Mouse (Mus musculus) Patski (cell line): ENCODE data around the gene Ncoa4. TPM values are rescaled to one million over a fixed set of nuclear protein-coding genes. Genes with fewer than 3 reads are reported as not detected.
"Not testable (repeated sequence)": the region's sequence is repeated elsewhere in the genome, so short reads cannot be mapped to it uniquely, and the experiment has no call there.

Experiments used
- ATAC-seq: fragments of 100-300 bp; one replicate; pipeline ENCODE4 v1.8.0; 2021
- CTCF ChIA-PET: fragments of 350-600 bp; sonication (Branson Sonifier 250); formaldehyde crosslinking; loops from one replicate; lab custom pipeline; 2022; ENCODE audit warnings: inconsistent platforms; lab: Charles Lee
- POLR2A ChIA-PET: fragments of 350-600 bp; sonication (Branson Sonifier 250); formaldehyde crosslinking; loops from one replicate; lab custom pipeline; 2022; ENCODE audit warnings: antibody characterized with exemption, inconsistent platforms; lab: Charles Lee
- DNase-seq: peaks from one replicate; pipeline ENCODE4 v3.0.0-alpha.2; 2011; ENCODE audit warnings: low read depth, low spot score
- H3K27me3 ChIP-seq: fragments of 371-371 bp; one replicate; pipeline ENCODE4 v1.5.1; 2021
- CTCF ChIP-seq: fragments of 100-300 bp; IDR thresholded peaks from one replicate; pipeline ENCODE4 v1.5.1; 2021
- in situ Hi-C: fragments of 300-500 bp; cut with MboI; formaldehyde crosslinking; loops from 3 replicates; pipeline ENCODE4 v1.11.1; 2018; ENCODE audit warnings: low pct_unique_long_range_greater_than_20kb, mixed read lengths
- polyA plus RNA-seq: library from polyadenylated mRNA; unstranded; gene quantifications from one replicate; pipeline ENCODE4 v1.2.3, GENCODE M21; 2021

The Ncoa4 gene
- polyA plus RNA-seq, 1 experiment from 2014 or later, result 65.0 TPM

- ChIA-PET CTCF (interaction anchor here (0.8 to 2.6 kb wide), 13 partner anchors 9 to 107 kb away, joined by 3 to 9 read pairs (median 5); partner anchors contain the start of genes Dph3 and Oxnad1), POLR2A (interaction anchor here (1.3 kb wide), 1 partner anchor 29 kb away, joined by 4 read pairs; no protein-coding TSS in a partner anchor)
- in situ Hi-C loops, result no loop called here
- no peaks in the 10 kb centered on the region for H3K27me3 ChIP-seq
- TF ChIP-seq CTCF, result no peak
- ATAC-seq, result no peak
- peak; percentile 7 for DNase-seq
These were observed 32.8 kb downstream of the Ncoa4 start for GRCm38 (mm10) chr14:32192437-32192836.

DNA sequence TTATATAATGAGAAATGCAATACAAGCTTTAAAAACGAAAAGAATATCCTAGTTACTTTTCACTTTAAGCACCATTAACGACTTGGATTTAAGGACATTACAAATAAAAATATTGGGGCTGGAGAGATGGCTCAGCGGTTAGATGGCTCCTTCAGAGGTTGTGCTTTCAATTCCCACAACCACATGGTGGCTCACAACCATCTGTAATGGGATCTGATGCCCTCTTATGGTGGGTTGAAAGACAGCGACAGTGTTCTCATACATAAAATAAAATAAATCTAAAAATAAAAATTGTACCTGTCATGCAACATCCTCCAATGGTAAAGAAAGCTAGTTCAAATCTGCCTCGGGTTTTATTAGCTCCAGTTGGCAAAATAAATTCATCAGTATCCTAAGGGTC, 33.9 kb downstream of the Ncoa4 start:
- ChIA-PET CTCF (interaction anchor here (0.8 to 2.4 kb wide), 10 partner anchors 10 to 62 kb away, joined by 3 to 9 read pairs (median 4); no protein-coding TSS in a partner anchor), POLR2A (interaction anchor here (0.6 to 1.3 kb wide), 3 partner anchors 23 to 793 kb away, joined by 4 read pairs; no protein-coding TSS in a partner anchor)

DNA sequence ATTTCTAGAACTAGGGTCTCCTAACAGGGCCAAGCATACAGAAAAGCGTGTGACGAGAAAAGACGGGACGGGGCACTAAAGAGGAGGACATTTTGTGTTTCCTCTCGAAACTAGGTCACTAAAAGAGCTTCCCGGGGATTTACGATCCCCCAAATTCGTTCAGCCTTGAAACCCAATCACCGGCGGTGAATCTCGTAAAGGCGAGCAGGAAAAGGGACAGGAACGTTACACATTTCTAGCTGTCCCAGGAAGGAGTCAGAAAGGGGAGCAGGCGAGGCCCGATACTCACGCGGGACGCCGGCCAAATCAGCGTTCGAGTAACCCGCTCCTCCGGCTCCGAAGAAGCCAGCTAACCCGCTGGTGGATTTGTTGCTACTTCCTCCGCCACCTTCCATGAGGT, 41.7 kb downstream of the Ncoa4 start:
- ATAC-seq, result peak; percentile 29
- peak; percentile 6 for DNase-seq
- H3K27me3 ChIP-seq, result no peaks in the 10 kb centered on the region
- ChIA-PET POLR2A (no interaction called here), CTCF (no interaction called here)
- no peak for TF ChIP-seq CTCF
- in situ Hi-C loops, result no loop called here

More for the DNA sequence above, 33.9 kb downstream of the Ncoa4 start:
- H3K27me3 ChIP-seq, in situ Hi-C loops, ATAC-seq, DNase-seq: not testable (repeated sequence)

GRCm38 (mm10) chr14:32201791-32202451, 42.3 kb downstream of the Ncoa4 start, which contains the start of the genes Timm23 and Parg:
TSS of gene Timm23 (minus strand) at chr14:32201898.
TSS of gene Parg (plus strand) at chr14:32201949.
- POLR2A ChIA-PET, result no interaction called here

DNA sequence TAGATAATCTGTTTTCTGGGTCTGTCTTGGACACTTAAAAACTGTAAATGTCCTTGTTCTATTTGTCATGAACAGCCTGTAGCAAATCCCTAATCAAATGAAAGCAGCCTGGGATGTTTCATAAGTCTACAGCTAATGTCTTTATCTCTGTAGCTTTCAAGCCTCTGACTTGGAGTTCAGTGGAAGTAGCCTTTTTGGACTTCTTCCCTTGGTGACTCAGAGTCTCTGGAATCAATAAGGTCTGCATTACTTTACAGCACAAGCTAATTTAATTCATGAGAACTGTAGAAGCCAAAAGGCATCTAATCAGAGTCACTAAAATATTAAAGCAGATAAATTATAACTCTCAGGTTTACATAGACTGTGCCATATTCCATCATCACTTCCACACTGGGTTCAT, 66.9 kb downstream of the Ncoa4 start:
- TF ChIP-seq CTCF, result no peak
- in situ Hi-C loops, result loop anchor here (5.0 kb wide), 1 partner anchor 246 kb away; no protein-coding TSS in a partner anchor

More at GRCm38 (mm10) chr14:32201791-32202451, 42.3 kb downstream of the Ncoa4 start, which contains the start of the genes Timm23 and Parg:
- in situ Hi-C loops, result no loop called here
- peak; percentile 73 for ATAC-seq
- no peaks in the 10 kb centered on the region for H3K27me3 ChIP-seq
- CTCF ChIA-PET, result no interaction called here
- peak; percentile 20 for DNase-seq
- no peak for TF ChIP-seq CTCF

DNA sequence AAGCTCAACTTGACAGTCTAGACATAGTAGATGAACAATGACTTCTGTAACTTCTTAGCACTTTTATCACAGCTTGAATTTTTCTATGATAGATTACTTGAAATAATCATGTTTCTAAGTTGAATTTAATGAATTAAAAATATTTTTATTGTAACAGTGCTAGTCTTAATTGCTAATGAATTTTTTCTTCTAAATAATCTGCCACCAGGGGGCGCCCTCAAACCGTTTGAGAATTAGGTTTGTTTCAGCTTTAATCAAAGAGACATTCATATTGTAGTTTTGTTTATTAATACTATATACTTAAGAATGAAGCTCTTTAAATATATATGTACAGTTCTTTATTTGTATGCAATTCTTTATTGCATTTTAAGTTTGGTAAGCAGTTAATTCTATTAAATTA, 69.3 kb downstream of the Ncoa4 start:
- no peaks in the 10 kb centered on the region for H3K27me3 ChIP-seq
- in situ Hi-C loops, result loop anchor here (5.0 kb wide), 1 partner anchor 243 kb away; no protein-coding TSS in a partner anchor
- no peak for ATAC-seq
- TF ChIP-seq CTCF, result peak; percentile 34
- no peak for DNase-seq
- ChIA-PET POLR2A (interaction anchor here (0.9 kb wide), 1 partner anchor 9 kb away, joined by 3 read pairs; no protein-coding TSS in a partner anchor), CTCF (interaction anchor here (0.6 to 1.9 kb wide), 12 partner anchors 7 to 1487 kb away, joined by 3 to 6 read pairs (median 3); no protein-coding TSS in a partner anchor)

More for the DNA sequence above, 66.9 kb downstream of the Ncoa4 start:
- H3K27me3 ChIP-seq, result no peaks in the 10 kb centered on the region
- CTCF ChIA-PET, result interaction anchor here (1.3 kb wide), 2 partner anchors 27 to 31 kb away, joined by 3 read pairs; no protein-coding TSS in a partner anchor
- DNase-seq (no peak), ATAC-seq (no peak)
- POLR2A ChIA-PET, result no interaction called here

Other genes with a start within 250 kb of the Ncoa4 start
- 0.14 TPM for gene Galnt15, start 130.9 kb upstream of the Ncoa4 start, polyA plus RNA-seq
- 57.1 TPM for gene Oxnad1, start 74.5 kb upstream of the Ncoa4 start, polyA plus RNA-seq
- 50.1 TPM for gene Dph3, start 74.1 kb upstream of the Ncoa4 start, polyA plus RNA-seq
- gene Msmb, start 17.8 kb upstream of the Ncoa4 start, polyA plus RNA-seq, result not detected
- gene Timm23, start 42.0 kb downstream of the Ncoa4 start, polyA plus RNA-seq, result 151 TPM
- gene Parg, start 42.1 kb downstream of the Ncoa4 start, polyA plus RNA-seq, result 27.8 TPM
- gene Ogdhl, start 162.2 kb downstream of the Ncoa4 start, polyA plus RNA-seq, result 20.6 TPM
- gene 1700024G13Rik, start 228.5 kb downstream of the Ncoa4 start, polyA plus RNA-seq, result not detected